Mouse (Mus musculus) midbrain, embryonic 12.5 days (tissue): ENCODE results near the gene Ptpn1. TPM values are rescaled to one million over a fixed set of nuclear protein-coding genes. Genes with fewer than 3 reads are reported as not detected.
A peak's percentile ranks its signal among the peaks of the same experiment; 100 is the strongest.

Experiments used
- ATAC-seq: fragments of 200-750 bp; cut with Nextera tagmentation; 2 replicates; pipeline ENCODE4 v1.8.0; 2017; ENCODE audit warnings: low read depth, moderate TSS enrichment, moderate library complexity; ENCODE audit not compliant: low FRiP score
- H3K27ac ChIP-seq: fragments of 300-500 bp; sonication (generic); replicated peaks from 2 replicates; pipeline ENCODE4 v1.5.1; 2016; ENCODE audit warnings: mild to moderate bottlenecking
- H3K27me3 ChIP-seq: fragments of 300-500 bp; sonication (generic); 2 replicates; pipeline ENCODE4 v1.6.1; 2016; ENCODE audit warnings: mild to moderate bottlenecking
- H3K36me3 ChIP-seq: fragments of 300-500 bp; sonication (generic); 2 replicates; pipeline ENCODE4 v1.6.1; 2016
- H3K4me1 ChIP-seq: fragments of 300-500 bp; sonication (generic); 2 replicates; pipeline ENCODE4 v1.6.1; 2016
- H3K4me2 ChIP-seq: fragments of 300-500 bp; sonication (generic); replicated peaks from 2 replicates; pipeline ENCODE4 v1.6.1; 2016; ENCODE audit warnings: mild to moderate bottlenecking, moderate library complexity
- H3K4me3 ChIP-seq: fragments of 300-500 bp; sonication (generic); 2 replicates; pipeline ENCODE4 v1.5.1; 2016; ENCODE audit warnings: mild to moderate bottlenecking
- H3K9ac ChIP-seq: fragments of 300-500 bp; sonication (generic); replicated peaks from 2 replicates; pipeline ENCODE4 v1.6.1; 2016; ENCODE audit warnings: mild to moderate bottlenecking, moderate library complexity
- H3K9me3 ChIP-seq: fragments of 300-500 bp; sonication (generic); 2 replicates; pipeline ENCODE4 v1.6.1; 2016; ENCODE audit warnings: mild to moderate bottlenecking
- WGBS: fragments of 180-500 bp; shearing (Covaris S2); methylation state at CpG from one replicate; pipeline ENCODE4 v1.1.7; 2016; 5-methylcytosine and 5-hydroxymethylcytosine counted together
- polyA plus RNA-seq: library from polyadenylated mRNA; unstranded; fragments of >200 nt; fragmentation: Nextera tagmentation; extraction: Ambion mirVana; gene quantifications from 2 replicates; pipeline ENCODE4 v1.2.1, GENCODE M21; 2016

Gene Ptpn1
- polyA plus RNA-seq, 1 experiment from 2014 or later: 117 TPM

GRCm38 (mm10) chr2:168004369-168004768 lies 72.5 kb downstream of the Ptpn1 start:
- Histone ChIP-seq H3K9ac (no peak overlapping the region), H3K4me3 (no peak overlapping the region), H3K4me1 (no peaks in the 10 kb centered on the region), H3K27me3 (no peaks in the 10 kb centered on the region), H3K9me3 (peaks cover 8% of the 10 kb centered on the region; the same call in 1 of the 2 replicates), H3K27ac (no peak overlapping the region), H3K36me3 (no peaks in the 10 kb centered on the region), H3K4me2 (no peak overlapping the region)
- no peak for ATAC-seq
- WGBS: 55% methylated on average over 2 of the region's 2 CpGs

- WGBS: 80% methylated on average over 3 of the region's 3 CpGs
- Histone ChIP-seq H3K36me3 (no peaks in the 10 kb centered on the region), H3K4me3 (no peak overlapping the region), H3K9me3 (peaks cover 8% of the 10 kb centered on the region; the same call in 1 of the 2 replicates), H3K27ac (no peak overlapping the region), H3K27me3 (no peaks in the 10 kb centered on the region), H3K9ac (no peak overlapping the region), H3K4me1 (no peaks in the 10 kb centered on the region), H3K4me2 (no peak overlapping the region)
- ATAC-seq: no peak
These were observed 73.1 kb downstream of the Ptpn1 start for GRCm38 (mm10) chr2:168005005-168005404.

- H3K27me3 ChIP-seq: no peaks in the 10 kb centered on the region
- H3K9ac ChIP-seq: no peak overlapping the region
- 63% methylated on average over 3 of the region's 3 CpGs for WGBS
- no peak overlapping the region for H3K4me2 ChIP-seq
- H3K4me3 ChIP-seq: no peak overlapping the region
- H3K27ac ChIP-seq: no peak overlapping the region
- ATAC-seq: no peak
- peaks cover 6% of the 10 kb centered on the region; the same call in 1 of the 2 replicates for H3K4me1 ChIP-seq
- no peaks in the 10 kb centered on the region for H3K36me3 ChIP-seq
- H3K9me3 ChIP-seq: peaks cover 2% of the 10 kb centered on the region; the same call in 1 of the 2 replicates
These were observed 73.8 kb downstream of the Ptpn1 start for GRCm38 (mm10) chr2:168005616-168006015.

- no peak for ATAC-seq
These were observed 74.6 kb downstream of the Ptpn1 start for GRCm38 (mm10) chr2:168006489-168006888.

GRCm38 (mm10) chr2:168008132-168008531 lies 76.3 kb downstream of the Ptpn1 start:
- Histone ChIP-seq H3K4me3 (no peak overlapping the region), H3K36me3 (no peaks in the 10 kb centered on the region), H3K9me3 (no peaks in the 10 kb centered on the region), H3K4me1 (peaks cover 7% of the 10 kb centered on the region; the same call in 1 of the 2 replicates), H3K4me2 (no peak overlapping the region), H3K27me3 (no peaks in the 10 kb centered on the region), H3K9ac (no peak overlapping the region), H3K27ac (no peak overlapping the region)
- ATAC-seq: no peak
- 56% methylated on average over 3 of the region's 3 CpGs for WGBS

More at GRCm38 (mm10) chr2:168006489-168006888, 74.6 kb downstream of the Ptpn1 start:
- Histone ChIP-seq H3K27me3 (no peaks in the 10 kb centered on the region), H3K4me2 (no peak overlapping the region), H3K27ac (no peak overlapping the region), H3K36me3 (no peaks in the 10 kb centered on the region), H3K9me3 (no peaks in the 10 kb centered on the region), H3K4me3 (no peak overlapping the region), H3K9ac (no peak overlapping the region), H3K4me1 (peaks cover 7% of the 10 kb centered on the region; the same call in 1 of the 2 replicates)
- WGBS: 86% methylated on average over 6 of the region's 6 CpGs

- H3K9me3 ChIP-seq: no peaks in the 10 kb centered on the region
- peaks cover 7% of the 10 kb centered on the region; the same call in 1 of the 2 replicates for H3K4me1 ChIP-seq
- H3K9ac ChIP-seq: no peak within 1 kb of the TSS
- ATAC-seq: no peak
- no peak within 1 kb of the TSS for H3K4me2 ChIP-seq
- 41% methylated on average over 9 of the region's 9 CpGs for WGBS
- peak within 1 kb of the TSS; percentile 49; the same call in 1 of the 2 replicates for H3K27ac ChIP-seq
- no peaks in the 10 kb centered on the region for H3K27me3 ChIP-seq
- H3K4me3 ChIP-seq: no peak within 1 kb of the TSS
- no peaks in the 10 kb centered on the region for H3K36me3 ChIP-seq
These were observed 78.2 kb downstream of the Ptpn1 start, which contains the start of gene Ripor3 for GRCm38 (mm10) chr2:168009936-168010668. Gene Ripor3, minus strand, starts transcription at chr2:168010618.

GRCm38 (mm10) chr2:168010893-168011292 lies 79.0 kb downstream of the Ptpn1 start:
- no peak overlapping the region for H3K4me2 ChIP-seq
- no peaks in the 10 kb centered on the region for H3K27me3 ChIP-seq
- H3K4me1 ChIP-seq: peaks cover 7% of the 10 kb centered on the region; the same call in 1 of the 2 replicates
- no peak overlapping the region for H3K4me3 ChIP-seq
- H3K9me3 ChIP-seq: no peaks in the 10 kb centered on the region
- no peaks in the 10 kb centered on the region for H3K36me3 ChIP-seq
- 47% methylated on average over 11 of the region's 11 CpGs for WGBS
- H3K9ac ChIP-seq: no peak overlapping the region
- H3K27ac ChIP-seq: 0 out of 2 replicates have a peak overlapping the region, but pooled peaks have one; percentile 49
- no peak for ATAC-seq

- H3K4me3 ChIP-seq: no peak overlapping the region
- H3K9me3 ChIP-seq: no peaks in the 10 kb centered on the region
- H3K27me3 ChIP-seq: no peaks in the 10 kb centered on the region
- ATAC-seq: no peak
- no peaks in the 10 kb centered on the region for H3K4me1 ChIP-seq
- H3K27ac ChIP-seq: no peak overlapping the region
- WGBS: 21% methylated on average over 5 of the region's 5 CpGs
- no peaks in the 10 kb centered on the region for H3K36me3 ChIP-seq
- no peak overlapping the region for H3K9ac ChIP-seq
- no peak overlapping the region for H3K4me2 ChIP-seq
These were observed 85.1 kb downstream of the Ptpn1 start for GRCm38 (mm10) chr2:168016951-168017391.

GRCm38 (mm10) chr2:168019201-168019715 lies 87.4 kb downstream of the Ptpn1 start:
- H3K9me3 ChIP-seq: no peaks in the 10 kb centered on the region
- H3K4me1 ChIP-seq: no peaks in the 10 kb centered on the region
- H3K27ac ChIP-seq: no peak overlapping the region
- no peaks in the 10 kb centered on the region for H3K36me3 ChIP-seq
- WGBS: 88% methylated on average over 9 of the region's 9 CpGs
- no peak overlapping the region for H3K4me2 ChIP-seq
- no peak overlapping the region for H3K4me3 ChIP-seq
- H3K9ac ChIP-seq: no peak overlapping the region
- ATAC-seq: no peak
- no peaks in the 10 kb centered on the region for H3K27me3 ChIP-seq

- Histone ChIP-seq H3K4me2 (no peak overlapping the region), H3K36me3 (no peaks in the 10 kb centered on the region), H3K9ac (no peak overlapping the region), H3K27me3 (no peaks in the 10 kb centered on the region), H3K27ac (no peak overlapping the region), H3K4me1 (no peaks in the 10 kb centered on the region), H3K9me3 (no peaks in the 10 kb centered on the region; the same call in 1 of the 2 replicates), H3K4me3 (no peak overlapping the region)
- ATAC-seq: no peak
- 77% methylated on average over 3 of the region's 3 CpGs for WGBS
These were observed 92.0 kb downstream of the Ptpn1 start for GRCm38 (mm10) chr2:168023763-168024402.

- H3K27ac ChIP-seq: no peak overlapping the region
- no peaks in the 10 kb centered on the region for H3K4me1 ChIP-seq
- H3K9me3 ChIP-seq: no peaks in the 10 kb centered on the region; the same call in 1 of the 2 replicates
- 63% methylated on average over 12 of the region's 12 CpGs for WGBS
- ATAC-seq: no peak
- H3K4me3 ChIP-seq: no peak overlapping the region
- no peak overlapping the region for H3K4me2 ChIP-seq
- H3K9ac ChIP-seq: no peak overlapping the region
- H3K36me3 ChIP-seq: no peaks in the 10 kb centered on the region
- no peaks in the 10 kb centered on the region for H3K27me3 ChIP-seq
These were observed 93.3 kb downstream of the Ptpn1 start for GRCm38 (mm10) chr2:168025174-168025573.

- Histone ChIP-seq H3K36me3 (no peaks in the 10 kb centered on the region), H3K9me3 (no peaks in the 10 kb centered on the region; the same call in 1 of the 2 replicates), H3K27ac (no peak overlapping the region), H3K9ac (no peak overlapping the region), H3K4me3 (no peak overlapping the region), H3K4me2 (no peak overlapping the region), H3K4me1 (no peaks in the 10 kb centered on the region), H3K27me3 (no peaks in the 10 kb centered on the region)
- WGBS: 89% methylated on average over 8 of the region's 8 CpGs
- ATAC-seq: no peak
These were observed 94.0 kb downstream of the Ptpn1 start for GRCm38 (mm10) chr2:168025882-168026281.
